Mouse (Mus musculus) fibroblast of lung, adult 2 months (primary cell): ENCODE data around the gene Peg3.

Experiments used
- DNase-seq: peaks from one replicate; pipeline ENCODE4 v3.0.0-alpha.2; 2011; ENCODE audit warnings: low read depth

Gene Peg3

GRCm38 (mm10) chr7:6709396-6709795 lies 20.8 kb downstream of the Peg3 start:
- DNase-seq: no peak

GRCm38 (mm10) chr7:6708451-6709180 lies 21.6 kb downstream of the Peg3 start:
- DNase-seq: no peak

DNA sequence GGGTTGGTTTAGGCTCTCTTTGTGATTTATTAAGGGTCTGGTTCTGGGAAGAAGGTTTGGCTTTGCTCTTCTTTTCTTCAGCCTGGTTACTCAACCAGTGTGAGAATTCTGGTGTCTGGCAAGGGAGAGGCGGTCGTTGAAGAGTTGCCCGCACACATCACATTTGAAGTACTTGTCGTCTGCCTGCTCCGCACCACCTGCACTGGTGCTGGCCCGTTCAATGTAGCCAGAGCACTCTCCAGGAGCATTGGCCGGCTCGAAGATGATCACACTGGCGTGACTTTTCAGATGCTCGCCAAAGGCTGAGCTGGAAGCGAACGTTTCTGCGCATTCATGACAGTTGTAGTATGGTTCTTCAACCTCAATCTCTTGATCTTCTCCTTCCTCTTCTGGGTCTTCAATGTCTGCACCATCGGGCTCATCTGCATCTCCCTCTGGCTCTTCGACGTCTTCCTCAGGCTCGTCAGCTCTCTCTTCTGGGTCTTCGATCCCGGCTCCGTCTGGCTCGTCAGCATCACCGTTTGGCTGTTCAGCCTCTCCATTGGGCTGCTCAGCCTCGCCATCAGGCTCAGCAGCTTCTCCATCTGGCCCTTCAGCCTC lies 22.7 kb downstream of the Peg3 start:
- no peak for DNase-seq

GRCm38 (mm10) chr7:6699230-6699629 lies 31.0 kb downstream of the Peg3 start:
- DNase-seq: no peak

- peak; percentile 8 for DNase-seq
Measured at GRCm38 (mm10) chr7:6696241-6697045, 33.8 kb downstream of the Peg3 start, which contains the start of gene Zim1. Gene Zim1 (minus strand): TSS chr7:6696450.

DNA sequence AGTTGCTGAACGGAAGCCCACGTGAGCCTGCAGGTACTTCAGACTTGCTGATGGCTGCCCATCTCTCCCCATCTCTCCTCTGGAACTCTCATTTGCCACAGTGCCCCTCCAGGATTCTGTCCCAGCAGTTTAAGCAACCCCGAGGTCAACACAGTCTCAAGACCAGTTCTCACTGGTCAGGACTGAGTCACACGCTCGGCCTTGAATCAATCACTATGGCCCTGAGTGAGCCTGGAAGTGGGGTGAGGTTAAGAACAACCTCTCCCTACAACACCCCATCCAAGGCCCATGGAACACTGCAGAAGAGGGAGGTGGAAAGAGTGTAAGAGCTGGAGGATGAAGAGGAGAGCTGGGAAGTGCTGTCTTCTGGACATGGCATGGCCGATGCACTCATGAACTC lies 44.7 kb downstream of the Peg3 start:
- no peak for DNase-seq

- DNase-seq: no peak
Measured at GRCm38 (mm10) chr7:6666726-6667125, 63.5 kb downstream of the Peg3 start.

DNA sequence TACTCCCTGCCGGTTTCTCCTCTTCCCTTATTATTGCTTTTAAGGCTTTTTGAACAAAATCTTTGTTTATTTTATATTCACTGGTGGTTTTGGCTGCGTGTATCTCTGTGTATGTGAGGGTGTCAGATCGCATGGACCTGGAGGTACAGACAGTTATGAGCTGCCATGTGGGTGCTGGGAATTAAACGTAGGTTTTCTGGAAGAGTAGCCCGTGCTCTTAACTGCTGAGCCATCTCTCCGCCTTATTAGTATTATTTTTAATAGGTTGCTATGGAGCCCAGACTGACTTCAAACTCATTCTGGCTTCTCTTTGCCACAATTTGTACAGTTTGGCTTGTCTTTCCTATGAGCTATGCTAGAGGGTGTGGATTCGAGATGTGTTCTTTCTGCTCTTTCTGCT lies 66.8 kb downstream of the Peg3 start:
- no peak for DNase-seq

- DNase-seq: no peak
Measured at GRCm38 (mm10) chr7:6659605-6660004, 70.6 kb downstream of the Peg3 start.

- no peak for DNase-seq
Measured at GRCm38 (mm10) chr7:6658606-6659005, 71.6 kb downstream of the Peg3 start.
